Mouse (Mus musculus) spleen, adult 2 months (tissue): Measurements from ENCODE around the gene Llph. TPM values are rescaled to one million over a fixed set of nuclear protein-coding genes. Genes with fewer than 3 reads are reported as not detected.

Experiments used
- DNase-seq, 2 experiments: peaks; one replicate each; pipeline versions ENCODE4 v3.0.0 to v3.0.0-alpha.2; 2012 to 2021; ENCODE audit warnings: low spot score in 2 of 2, low read depth in 1 of 2
- H3K27ac ChIP-seq: fragments of 200-500 bp; 2 replicates; pipeline ENCODE4 v1.5.1; 2012; ENCODE audit warnings: low read length, inconsistent platforms; ENCODE audit not compliant: insufficient read depth
- H3K27me3 ChIP-seq: fragments of 200-500 bp; 2 replicates; pipeline ENCODE4 v1.6.1; 2012; ENCODE audit warnings: mild to moderate bottlenecking, moderate library complexity, low read length, inconsistent platforms; ENCODE audit not compliant: control insufficient read depth, insufficient read depth
- H3K36me3 ChIP-seq: fragments of 200-500 bp; 2 replicates; pipeline ENCODE4 v1.6.1; 2012; ENCODE audit warnings: mild to moderate bottlenecking, low read length, inconsistent platforms; ENCODE audit not compliant: control insufficient read depth, insufficient read depth
- H3K4me1 ChIP-seq: fragments of 200-500 bp; 2 replicates; pipeline ENCODE4 v1.6.1; 2011; ENCODE audit warnings: inconsistent platforms; ENCODE audit not compliant: control insufficient read depth, insufficient read depth, insufficient read length
- H3K4me3 ChIP-seq: fragments of 200-500 bp; 2 replicates; pipeline ENCODE4 v1.5.1; 2011; ENCODE audit warnings: mild to moderate bottlenecking, inconsistent platforms; ENCODE audit not compliant: insufficient read depth, insufficient read length; ENCODE audit errors: extremely low read depth
- CTCF ChIP-seq: fragments of 200-500 bp; IDR thresholded peaks from 2 replicates; pipeline ENCODE4 v1.5.1; 2011; ENCODE audit warnings: mild to moderate bottlenecking, inconsistent platforms; ENCODE audit not compliant: insufficient read depth, insufficient read length, insufficient replicate concordance; ENCODE audit errors: extremely low read depth
- POLR2A ChIP-seq: fragments of 200-500 bp; IDR thresholded peaks from 2 replicates; pipeline ENCODE4 v1.6.1; 2011; ENCODE audit warnings: low read depth, low read length, inconsistent platforms
- WGBS: fragments of 180-500 bp; shearing (Covaris S2); methylation state at CpG from one replicate; pipeline ENCODE4 v1.1.7; 2018; 5-methylcytosine and 5-hydroxymethylcytosine counted together
- polyA plus RNA-seq: library from polyadenylated mRNA; depleted of rRNA; stranded (reverse); fragments of >200 nt; gene quantifications from 2 replicates; pipeline ENCODE4 v1.2.3, GENCODE M21; 2012

Gene Llph
- polyA plus RNA-seq, 1 experiment: 3.0 TPM

GRCm38 (mm10) chr10:120191165-120191564 lies 35.7 kb upstream of the Llph start:
- 44% methylated on average over 6 of the region's 6 CpGs for WGBS
- H3K27me3 ChIP-seq: no peaks in the 10 kb centered on the region
- H3K36me3 ChIP-seq: no peaks in the 10 kb centered on the region
- H3K4me1 ChIP-seq: peaks cover 26% of the 10 kb centered on the region
- H3K4me3 ChIP-seq: no peak overlapping the region
- peak; percentile 35 to 70 for DNase-seq
- no peak for TF ChIP-seq POLR2A
- no peak for TF ChIP-seq CTCF
- H3K27ac ChIP-seq: no peak overlapping the region

- no peak for TF ChIP-seq POLR2A
- TF ChIP-seq CTCF: no peak
- Histone ChIP-seq H3K4me3 (no peak overlapping the region), H3K36me3 (no peaks in the 10 kb centered on the region), H3K4me1 (peaks cover 26% of the 10 kb centered on the region), H3K27ac (no peak overlapping the region), H3K27me3 (no peaks in the 10 kb centered on the region)
- no peak for DNase-seq
- WGBS: 88% methylated on average over 4 of the region's 4 CpGs
Measured at GRCm38 (mm10) chr10:120192278-120192677, 34.6 kb upstream of the Llph start.

GRCm38 (mm10) chr10:120193255-120193654 lies 33.6 kb upstream of the Llph start:
- peak; percentile 57 to 82 for DNase-seq
- no peaks in the 10 kb centered on the region for H3K27me3 ChIP-seq
- 12% methylated on average over 8 of the region's 8 CpGs for WGBS
- H3K27ac ChIP-seq: peak overlapping the region; percentile 29; the same call in 1 of the 2 replicates
- peaks cover 26% of the 10 kb centered on the region for H3K4me1 ChIP-seq
- no peak overlapping the region for H3K4me3 ChIP-seq
- TF ChIP-seq CTCF (no peak), POLR2A (no peak)
- no peaks in the 10 kb centered on the region for H3K36me3 ChIP-seq

GRCm38 (mm10) chr10:120197061-120197835 lies 29.6 kb upstream of the Llph start:
- H3K27me3 ChIP-seq: no peaks in the 10 kb centered on the region
- H3K36me3 ChIP-seq: no peaks in the 10 kb centered on the region
- no peak for DNase-seq
- WGBS: 63% methylated on average over 14 of the region's 14 CpGs
- H3K4me1 ChIP-seq: peaks cover 19% of the 10 kb centered on the region
- H3K4me3 ChIP-seq: no peak overlapping the region
- H3K27ac ChIP-seq: no peak overlapping the region
- TF ChIP-seq CTCF: no peak
- TF ChIP-seq POLR2A: no peak

GRCm38 (mm10) chr10:120201131-120201921 lies 25.5 kb upstream of the Llph start, which contains the start of gene Tmbim4:
TSS of gene Tmbim4 (plus strand) at chr10:120201590.
- DNase-seq: peak in 1 of 2 experiments; percentile 83
- no peaks in the 10 kb centered on the region for H3K27me3 ChIP-seq
- 1% methylated on average over 65 of the region's 65 CpGs for WGBS
- no peaks in the 10 kb centered on the region for H3K36me3 ChIP-seq
- peak within 1 kb of the TSS; percentile 85 for H3K4me3 ChIP-seq
- peak within 1 kb of the TSS; percentile 84 for H3K27ac ChIP-seq
- peaks cover 11% of the 10 kb centered on the region for H3K4me1 ChIP-seq
- TF ChIP-seq POLR2A (no peak; the same call in 1 of the 2 replicates), CTCF (no peak)

- WGBS: under 1% methylated on average over 13 of the region's 13 CpGs
- Histone ChIP-seq H3K4me1 (peaks cover 11% of the 10 kb centered on the region), H3K27ac (peak within 1 kb of the TSS; percentile 84), H3K4me3 (peak within 1 kb of the TSS; percentile 85), H3K27me3 (no peaks in the 10 kb centered on the region), H3K36me3 (no peaks in the 10 kb centered on the region)
- peak; percentile 75 to 85 for DNase-seq
- TF ChIP-seq CTCF: peak; percentile 86; the same call in 1 of the 2 replicates
- TF ChIP-seq POLR2A: no peak
Measured at GRCm38 (mm10) chr10:120201961-120202402, 24.9 kb upstream of the Llph start, which contains the start of gene Irak3. TSS of gene Irak3 (minus strand) at chr10:120202130.
